Mouse (Mus musculus) small intestine, adult 2 months (tissue): ENCODE results near the gene Usp46.

Source experiments
- CTCF ChIP-seq: fragments of 200-500 bp; IDR thresholded peaks from 2 replicates; pipeline ENCODE4 v1.5.1; 2012; ENCODE audit warnings: low read depth, mild to moderate bottlenecking, control low read depth, inconsistent platforms, low read length, moderate library complexity, mixed read lengths; ENCODE audit not compliant: insufficient replicate concordance, insufficient read length; ENCODE audit errors: extremely low read depth
- POLR2A ChIP-seq: fragments of 200-500 bp; IDR thresholded peaks from 2 replicates; pipeline ENCODE4 v1.6.1; 2012; ENCODE audit warnings: low read depth, mild to moderate bottlenecking, control low read depth, inconsistent platforms, low read length, moderate library complexity

GRCm38 (mm10) chr5:73953066-73953614 is 115.1 kb downstream of the Usp46 start:
- TF ChIP-seq POLR2A (no peak), CTCF (no peak)
